Mouse (Mus musculus): ENCODE measurements at regions not wholly inside any gene's neighbourhood (a gene's known extent, or its start where the extent isn't known, plus 50 kb on each side); places are given as distances from the start of the nearest gene placed in this dataset.
A peak's percentile ranks its signal among the peaks of the same experiment; 100 is the strongest.

GRCm38 (mm10) chr2:94248948-94249347, 91.2 kb upstream of the Hsd17b12 start:
- DNase-seq (ENCODE audit: low read depth, low spot score), result no peak

- DNase-seq (ENCODE audit: low read depth, low spot score), result no peak
These were observed 89.2 kb upstream of the Hsd17b12 start for GRCm38 (mm10) chr2:94246851-94247471.

- no peak for DNase-seq (ENCODE audit: low read depth, low spot score)
These were observed 88.4 kb upstream of the Hsd17b12 start for GRCm38 (mm10) chr2:94246180-94246611.

GRCm38 (mm10) chr2:94245305-94245959, 87.7 kb upstream of the Hsd17b12 start:
- peak; percentile 79 for DNase-seq (ENCODE audit: low read depth, low spot score)

- DNase-seq (ENCODE audit: low read depth, low spot score), result no peak
These were observed 86.4 kb upstream of the Hsd17b12 start for GRCm38 (mm10) chr2:94244140-94244539.

GRCm38 (mm10) chr2:94243053-94243916, 85.5 kb upstream of the Hsd17b12 start:
- DNase-seq (ENCODE audit: low read depth, low spot score), result no peak

GRCm38 (mm10) chr2:94242406-94243052, 84.8 kb upstream of the Hsd17b12 start:
- no peak for DNase-seq (ENCODE audit: low read depth, low spot score)

- DNase-seq (ENCODE audit: low read depth, low spot score), result no peak
These were observed 84.3 kb upstream of the Hsd17b12 start for GRCm38 (mm10) chr2:94242051-94242397.

- no peak for DNase-seq (ENCODE audit: low read depth, low spot score)
These were observed 83.7 kb upstream of the Hsd17b12 start for GRCm38 (mm10) chr2:94241301-94242050.

GRCm38 (mm10) chr2:94240411-94240810, 82.6 kb upstream of the Hsd17b12 start:
- no peak for DNase-seq (ENCODE audit: low read depth, low spot score)

GRCm38 (mm10) chr2:94239573-94239972, 81.8 kb upstream of the Hsd17b12 start:
- DNase-seq (ENCODE audit: low read depth, low spot score), result no peak

GRCm38 (mm10) chr2:94236479-94236878, 78.7 kb upstream of the Hsd17b12 start:
- no peak for DNase-seq (ENCODE audit: low read depth, low spot score)

- no peak for DNase-seq (ENCODE audit: low read depth, low spot score)
These were observed 75.8 kb upstream of the Hsd17b12 start for GRCm38 (mm10) chr2:94233597-94233996.

GRCm38 (mm10) chr2:94219421-94219820, 61.7 kb upstream of the Hsd17b12 start:
- no peak for DNase-seq (ENCODE audit: low read depth, low spot score)

GRCm38 (mm10) chr2:94217481-94217880, 59.7 kb upstream of the Hsd17b12 start:
- DNase-seq (ENCODE audit: low read depth, low spot score), result no peak

- DNase-seq (ENCODE audit: low read depth, low spot score), result no peak
These were observed 57.7 kb upstream of the Hsd17b12 start for GRCm38 (mm10) chr2:94215455-94215854.

Data from embryo, embryonic 11.5 days (tissue).